Mouse (Mus musculus): Measurements from ENCODE around the gene Lmntd1.

Lmntd1 gene

GRCm38 (mm10) chr6:145482656-145483317, 131.3 kb downstream of the Lmntd1 start:
- no peak for DNase-seq

DNA sequence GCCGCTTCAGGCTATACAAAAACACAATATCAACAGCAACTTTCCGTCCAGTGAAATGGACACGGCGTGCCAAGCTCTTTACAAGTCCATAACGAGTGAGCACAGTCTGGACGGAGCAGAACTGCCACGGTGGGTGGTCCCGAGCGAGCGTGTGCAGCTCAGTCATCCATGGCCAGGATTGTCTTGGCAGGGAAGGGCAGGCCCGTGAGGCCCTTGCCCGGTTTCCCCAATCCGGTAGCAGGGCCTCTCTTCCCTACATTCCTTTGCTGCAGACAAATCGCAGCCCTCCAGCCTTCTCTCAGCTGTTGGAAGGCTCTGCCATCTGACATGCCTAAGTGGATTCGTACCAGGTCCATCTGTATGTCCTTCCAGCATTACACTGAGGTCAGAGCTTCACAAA, 132.2 kb downstream of the Lmntd1 start:
- DNase-seq, result no peak

- DNase-seq, result peak; percentile 54
These were observed 135.3 kb downstream of the Lmntd1 start for GRCm38 (mm10) chr6:145478821-145479271.

DNA sequence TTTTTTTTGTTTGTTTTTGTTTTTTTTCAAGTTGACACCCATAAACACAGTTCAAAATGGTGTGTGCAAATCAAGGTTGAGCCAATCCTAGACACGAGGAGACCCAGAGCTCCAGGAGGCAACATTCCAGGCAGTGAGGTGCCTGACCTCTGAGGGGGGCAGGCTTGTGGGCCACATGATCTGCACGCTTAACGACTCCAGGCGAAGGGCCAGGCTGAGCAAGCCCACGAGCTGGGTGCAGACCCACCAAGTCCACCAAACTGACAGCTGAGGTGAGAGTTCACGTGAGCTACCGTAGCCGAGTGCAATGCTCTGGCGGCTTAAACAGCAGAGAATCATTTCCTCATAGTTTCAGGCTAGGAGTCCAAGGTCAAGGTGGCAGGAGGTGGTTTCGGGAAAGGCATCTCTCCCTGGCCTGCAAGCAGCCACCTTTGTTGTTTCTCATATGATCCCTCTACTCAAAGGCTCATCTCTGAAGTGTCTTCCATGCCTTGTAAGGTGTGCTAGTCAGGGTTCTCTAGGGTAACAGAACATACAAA, 136.7 kb downstream of the Lmntd1 start:
- DNase-seq, result peak; percentile 73

- no peak for DNase-seq
These were observed 142.4 kb downstream of the Lmntd1 start for GRCm38 (mm10) chr6:145471638-145472247.

- DNase-seq, result no peak
These were observed 144.7 kb downstream of the Lmntd1 start for GRCm38 (mm10) chr6:145469260-145469943.

DNA sequence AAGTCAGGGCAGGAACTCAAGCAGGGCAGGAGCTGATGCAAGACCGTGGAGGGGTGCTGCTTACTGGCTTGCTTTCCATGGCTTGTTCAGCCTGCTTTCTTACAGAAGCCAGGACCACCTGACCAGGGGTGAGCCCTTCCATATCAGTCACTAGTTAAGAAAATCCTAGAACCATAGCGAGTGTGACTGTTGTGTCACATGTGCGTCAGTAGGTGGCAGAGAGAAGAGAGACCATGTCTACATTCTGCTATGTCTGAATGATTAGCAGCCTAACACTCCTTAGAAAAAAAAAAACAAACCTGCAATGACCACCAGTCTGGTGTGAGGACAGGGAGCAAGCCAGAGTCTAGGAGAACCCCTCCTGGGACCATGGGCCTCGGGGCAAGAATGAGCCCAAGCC, 150.1 kb downstream of the Lmntd1 start:
- DNase-seq, result no peak

DNA sequence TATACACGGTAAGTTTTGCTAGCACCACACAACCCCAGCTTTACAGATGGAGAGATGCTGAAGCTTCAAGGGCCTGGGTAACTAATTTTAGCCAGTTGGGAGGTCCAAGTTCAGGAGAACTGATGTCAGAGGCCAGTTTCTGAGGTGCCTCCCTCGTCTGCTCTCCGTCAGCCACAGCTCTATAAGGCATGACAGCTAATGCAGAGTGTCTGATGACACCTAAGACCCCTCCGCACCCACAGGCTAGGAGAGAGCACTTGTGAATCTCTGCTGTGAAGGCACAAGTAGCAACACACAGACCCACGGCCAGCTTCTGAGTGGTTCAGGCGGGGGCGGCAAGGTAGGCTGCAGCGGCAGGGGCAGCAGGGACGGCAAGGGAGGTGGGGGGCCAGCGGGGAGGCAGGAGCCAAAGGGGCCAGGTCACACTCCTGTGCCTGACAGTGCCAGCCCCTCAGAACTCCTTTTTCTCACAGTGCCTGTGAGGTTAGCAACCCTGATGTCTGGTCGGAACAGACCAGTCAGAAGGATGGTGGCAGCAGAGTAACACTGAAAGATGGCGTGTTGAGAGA, 151.4 kb downstream of the Lmntd1 start:
- no peak for DNase-seq

DNA sequence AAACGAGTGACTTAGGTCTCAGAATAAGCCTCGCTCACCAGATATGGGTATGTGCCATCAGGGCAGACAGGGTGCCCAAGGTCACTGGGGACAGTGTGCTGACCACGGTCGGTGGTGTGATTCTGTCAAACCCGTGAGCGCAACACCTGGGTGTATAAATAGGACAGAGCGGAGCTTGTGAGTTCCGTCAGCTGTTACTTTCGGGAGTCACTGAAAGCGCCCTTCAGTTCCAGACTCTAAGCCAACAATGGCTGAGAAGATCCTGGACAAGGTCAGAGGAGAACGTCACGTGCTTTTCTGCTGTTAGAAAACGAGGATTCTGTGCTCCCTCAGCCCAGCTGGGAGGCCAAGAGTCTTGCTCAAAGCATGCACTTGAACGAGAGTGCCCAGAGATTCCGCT, 157.1 kb downstream of the Lmntd1 start:
- DNase-seq, result peak; percentile 20

GRCm38 (mm10) chr6:145450628-145451403, 163.3 kb downstream of the Lmntd1 start:
- no peak for DNase-seq

DNA sequence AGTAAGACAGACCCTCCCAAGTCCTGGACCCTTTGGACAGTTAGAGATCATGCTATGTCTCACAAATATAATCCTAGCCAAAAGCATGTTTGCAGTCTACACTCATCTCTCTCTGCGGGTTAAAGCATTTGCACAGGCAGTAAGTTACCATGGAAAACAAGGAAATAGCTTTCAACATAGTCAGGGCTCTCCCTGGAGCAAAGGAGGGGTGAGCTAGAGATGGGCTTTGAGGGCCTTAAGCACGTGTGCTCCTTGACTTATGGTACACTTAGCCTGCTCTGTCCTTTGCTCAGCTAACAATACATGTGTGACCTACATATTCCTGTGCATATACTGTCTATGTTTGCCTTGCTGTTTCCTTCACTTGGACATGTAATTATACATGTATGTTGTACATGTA, 165.8 kb downstream of the Lmntd1 start:
- DNase-seq, result no peak

- no peak for DNase-seq
These were observed 168.2 kb downstream of the Lmntd1 start for GRCm38 (mm10) chr6:145445811-145446500.

DNA sequence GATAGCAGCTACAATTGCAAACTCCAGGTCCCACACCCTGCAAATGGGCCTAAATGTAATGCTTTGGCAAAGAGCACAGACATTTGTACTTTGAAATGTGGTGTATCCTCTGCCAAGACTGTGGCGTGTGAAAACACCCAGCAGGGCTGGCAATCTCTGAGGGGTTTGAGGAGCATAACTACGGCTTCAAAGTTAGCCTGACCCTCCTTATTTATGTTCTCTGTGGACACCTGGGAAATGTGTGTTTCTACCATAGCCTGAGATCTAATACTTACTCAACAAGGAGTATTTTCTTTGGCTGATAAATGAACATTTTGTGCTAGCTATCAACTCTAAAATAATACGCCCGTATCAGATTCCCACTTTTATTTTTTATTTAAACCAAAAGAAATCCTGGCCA, 168.7 kb downstream of the Lmntd1 start:
- DNase-seq, result no peak

- peak; percentile 21 for DNase-seq
These were observed 171.3 kb downstream of the Lmntd1 start for GRCm38 (mm10) chr6:145442786-145443185.

DNA sequence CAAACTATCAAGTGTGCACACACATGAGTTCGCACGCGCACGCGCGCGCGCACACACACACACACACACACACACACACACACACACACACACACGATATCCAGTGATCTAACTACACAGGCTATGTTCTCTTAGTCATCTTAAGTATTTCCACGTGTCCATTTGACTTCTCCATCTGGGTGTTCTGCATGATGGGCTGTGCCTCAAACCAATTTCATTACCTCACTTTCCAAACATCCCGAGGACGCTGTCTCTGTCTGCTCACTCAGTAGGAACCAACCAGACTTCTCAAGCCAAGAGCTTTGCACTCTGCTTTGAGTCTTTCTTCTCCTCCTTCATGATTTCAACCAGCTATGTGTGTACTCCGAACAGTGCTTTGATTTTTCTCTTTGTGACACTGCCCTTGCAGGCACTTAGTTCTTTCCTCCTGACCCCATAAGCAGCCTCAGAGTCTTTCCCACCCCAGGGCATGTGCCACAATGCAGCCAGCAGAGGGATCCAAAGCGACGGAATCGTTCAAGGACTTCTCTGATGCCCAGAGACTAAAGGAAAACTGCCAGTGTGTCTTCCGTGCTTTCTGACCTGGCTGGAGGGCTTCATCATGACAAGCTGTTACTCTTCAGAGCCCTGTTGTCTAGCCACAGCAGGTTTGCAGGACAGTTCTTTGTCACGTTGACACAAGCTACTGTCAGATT, 172.6 kb downstream of the Lmntd1 start:
- peak; percentile 36 for DNase-seq

DNA sequence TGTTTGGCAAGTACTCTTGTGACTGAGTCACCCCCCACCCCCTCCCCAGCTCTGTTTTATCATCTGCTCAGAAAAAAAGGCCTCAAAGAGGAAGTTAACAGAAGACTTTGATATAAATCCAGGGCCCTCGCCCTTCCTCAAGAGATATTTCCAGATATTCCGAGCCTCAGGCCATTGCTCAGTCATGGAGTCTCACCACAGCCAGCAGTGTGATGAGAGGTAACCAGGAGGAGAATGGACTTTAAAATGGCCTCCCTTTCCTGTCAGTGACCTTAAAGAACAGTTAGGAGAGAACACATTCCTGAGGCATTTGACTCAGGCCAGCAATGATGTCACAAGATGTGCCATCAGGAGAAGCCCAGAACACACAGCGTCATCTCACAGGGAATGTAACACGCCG, 175.3 kb downstream of the Lmntd1 start:
- no peak for DNase-seq

GRCm38 (mm10) chr6:145435764-145436163, 178.4 kb downstream of the Lmntd1 start:
- no peak for DNase-seq

DNA sequence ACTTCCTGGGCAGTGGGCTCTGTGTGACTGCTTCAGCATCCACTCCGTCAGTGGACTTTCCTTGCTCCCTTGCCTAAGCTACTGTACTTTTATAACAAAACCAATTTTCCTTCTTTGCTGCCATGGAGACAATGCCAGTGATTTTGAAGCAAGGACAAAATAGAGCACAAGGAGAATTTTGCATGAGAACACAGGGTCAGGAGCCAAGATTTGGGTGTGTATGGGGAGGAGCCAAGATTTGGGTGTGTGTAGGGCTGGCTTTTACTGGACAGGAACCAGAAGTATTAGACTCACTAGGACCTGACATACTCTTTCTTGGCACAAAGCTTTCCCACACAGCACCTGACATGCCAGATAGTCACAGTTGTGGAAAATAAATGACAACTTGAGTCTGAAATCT, 179.0 kb downstream of the Lmntd1 start:
- DNase-seq, result no peak

GRCm38 (mm10) chr6:145433897-145434296, 180.2 kb downstream of the Lmntd1 start:
- DNase-seq, result no peak

GRCm38 (mm10) chr6:145432711-145433708, 181.1 kb downstream of the Lmntd1 start:
- no peak for DNase-seq
